Mouse (Mus musculus) erythroblast, embryonic 14.5 days (primary cell): Measurements from ENCODE around the gene Gak.

ENCODE experiments used
- GATA1 ChIP-seq: IDR thresholded peaks from 2 replicates; pipeline ENCODE4 v1.6.1; 2012; ENCODE audit warnings: low read length, inconsistent platforms, mixed read lengths
- TAL1 ChIP-seq: IDR thresholded peaks from 3 replicates; pipeline ENCODE4 v1.6.1; 2012; ENCODE audit warnings: low read length, inconsistent platforms, mixed read lengths

- TF ChIP-seq GATA1 (no peak), TAL1 (no peak)
These were observed 41.2 kb upstream of the Gak start for GRCm38 (mm10) chr5:108670785-108671184.
